Mouse (Mus musculus): ENCODE measurements around the gene Col6a2. TPM values are rescaled to one million over a fixed set of nuclear protein-coding genes. Genes with fewer than 3 reads are reported as not detected.
A peak's percentile ranks its signal among the peaks of the same experiment; 100 is the strongest.

Col6a2 gene
- 17.0 and 19.1 TPM in 2 replicates for polyA plus RNA-seq (2015; fragmentation: Nextera tagmentation; extraction: Ambion mirVana)

- Histone ChIP-seq H3K9me3 (no peaks in the 10 kb centered on the region), H3K4me3 (peak within 1 kb of the TSS; percentile 27), H3K4me2 (peak within 1 kb of the TSS; percentile 58), H3K9ac (peak within 1 kb of the TSS; percentile 20), H3K36me3 (replicated peaks) (no peaks in the 10 kb centered on the region), H3K4me1 (0 out of 2 replicates have a peak, but pooled peaks cover 4% of the 10 kb centered on the region), H3K27ac (no peak within 1 kb of the TSS), H3K27me3 (replicated peaks) (no peaks in the 10 kb centered on the region)
- 2% methylated on average over 30 of the region's 31 CpGs for WGBS
- ATAC-seq (replicated peaks) = peak; percentile 69
Measured at GRCm38 (mm10) chr10:76622928-76623680, at the start of gene Col6a2. TSS of gene Col6a2 (minus strand) at chr10:76623630.

- no peak overlapping the region for H3K9ac ChIP-seq
- H3K4me3 ChIP-seq = no peak overlapping the region
- no peak overlapping the region for H3K4me2 ChIP-seq
- no peaks in the 10 kb centered on the region for H3K36me3 ChIP-seq (replicated peaks)
- no peak overlapping the region for H3K27ac ChIP-seq
- H3K4me1 ChIP-seq = no peaks in the 10 kb centered on the region
- WGBS = 85% methylated on average over 9 of the region's 9 CpGs
- no peaks in the 10 kb centered on the region for H3K9me3 ChIP-seq
- no peak for ATAC-seq (replicated peaks)
- H3K27me3 ChIP-seq (replicated peaks) = no peaks in the 10 kb centered on the region
Measured at GRCm38 (mm10) chr10:76671939-76672338, 48.5 kb upstream of the Col6a2 start.

- Histone ChIP-seq H3K4me2 (no peak overlapping the region), H3K36me3 (replicated peaks) (no peaks in the 10 kb centered on the region), H3K9me3 (no peaks in the 10 kb centered on the region), H3K9ac (no peak overlapping the region), H3K4me3 (no peak overlapping the region), H3K4me1 (no peaks in the 10 kb centered on the region), H3K27me3 (replicated peaks) (no peaks in the 10 kb centered on the region), H3K27ac (no peak overlapping the region)
- WGBS = 78% methylated on average over 7 of the region's 7 CpGs
- ATAC-seq (replicated peaks) = no peak
Measured at GRCm38 (mm10) chr10:76668947-76669284, 45.5 kb upstream of the Col6a2 start.

GRCm38 (mm10) chr10:76668261-76668946 is 45.0 kb upstream of the Col6a2 start:
- ATAC-seq (replicated peaks) = no peak
- 92% methylated on average over 4 of the region's 4 CpGs for WGBS

GRCm38 (mm10) chr10:76667197-76667805 is 43.9 kb upstream of the Col6a2 start:
- H3K27me3 ChIP-seq (replicated peaks) = no peaks in the 10 kb centered on the region
- H3K4me3 ChIP-seq = no peak overlapping the region
- 90% methylated on average over 1 of the region's 1 CpGs for WGBS
- no peaks in the 10 kb centered on the region for H3K9me3 ChIP-seq
- no peak overlapping the region for H3K9ac ChIP-seq
- H3K4me1 ChIP-seq = no peaks in the 10 kb centered on the region
- H3K4me2 ChIP-seq = no peak overlapping the region
- H3K36me3 ChIP-seq (replicated peaks) = no peaks in the 10 kb centered on the region
- ATAC-seq (replicated peaks) = no peak
- no peak overlapping the region for H3K27ac ChIP-seq

More at GRCm38 (mm10) chr10:76668261-76668946, 45.0 kb upstream of the Col6a2 start:
- Histone ChIP-seq H3K36me3 (replicated peaks) (no peaks in the 10 kb centered on the region), H3K9me3 (no peaks in the 10 kb centered on the region), H3K4me1 (no peaks in the 10 kb centered on the region), H3K4me2 (no peak overlapping the region), H3K27me3 (replicated peaks) (no peaks in the 10 kb centered on the region), H3K4me3 (no peak overlapping the region), H3K27ac (no peak overlapping the region), H3K9ac (no peak overlapping the region)

GRCm38 (mm10) chr10:76665551-76665950 is 42.1 kb upstream of the Col6a2 start:
- no peak overlapping the region for H3K9ac ChIP-seq
- no peaks in the 10 kb centered on the region for H3K4me1 ChIP-seq
- no peaks in the 10 kb centered on the region for H3K27me3 ChIP-seq (replicated peaks)
- 90% methylated on average over 11 of the region's 11 CpGs for WGBS
- H3K4me2 ChIP-seq = no peak overlapping the region
- no peaks in the 10 kb centered on the region for H3K9me3 ChIP-seq
- no peak for ATAC-seq (replicated peaks)
- H3K4me3 ChIP-seq = no peak overlapping the region
- no peak overlapping the region for H3K27ac ChIP-seq
- no peaks in the 10 kb centered on the region for H3K36me3 ChIP-seq (replicated peaks)

- no peaks in the 10 kb centered on the region for H3K27me3 ChIP-seq (replicated peaks)
- H3K4me3 ChIP-seq = no peak overlapping the region
- no peaks in the 10 kb centered on the region for H3K4me1 ChIP-seq
- ATAC-seq (replicated peaks) = no peak
- H3K4me2 ChIP-seq = no peak overlapping the region
- 85% methylated on average over 20 of the region's 20 CpGs for WGBS
- H3K9me3 ChIP-seq = no peaks in the 10 kb centered on the region
- H3K9ac ChIP-seq = no peak overlapping the region
- no peaks in the 10 kb centered on the region for H3K36me3 ChIP-seq (replicated peaks)
- H3K27ac ChIP-seq = no peak overlapping the region
Measured at GRCm38 (mm10) chr10:76664156-76665115, 41.0 kb upstream of the Col6a2 start.

- Histone ChIP-seq H3K27me3 (replicated peaks) (no peaks in the 10 kb centered on the region), H3K4me3 (no peak overlapping the region), H3K9ac (no peak overlapping the region), H3K4me2 (no peak overlapping the region), H3K27ac (no peak overlapping the region), H3K36me3 (replicated peaks) (no peaks in the 10 kb centered on the region), H3K4me1 (no peaks in the 10 kb centered on the region), H3K9me3 (no peaks in the 10 kb centered on the region)
- 78% methylated on average over 11 of the region's 11 CpGs for WGBS
- no peak for ATAC-seq (replicated peaks)
Measured at GRCm38 (mm10) chr10:76653345-76654336, 30.2 kb upstream of the Col6a2 start.

GRCm38 (mm10) chr10:76650662-76651342 is 27.4 kb upstream of the Col6a2 start:
- H3K4me2 ChIP-seq = no peak overlapping the region
- H3K36me3 ChIP-seq (replicated peaks) = no peaks in the 10 kb centered on the region
- no peaks in the 10 kb centered on the region for H3K27me3 ChIP-seq (replicated peaks)
- no peak overlapping the region for H3K27ac ChIP-seq
- WGBS = 74% methylated on average over 12 of the region's 12 CpGs
- H3K9me3 ChIP-seq = no peaks in the 10 kb centered on the region
- ATAC-seq (replicated peaks) = no peak
- no peak overlapping the region for H3K9ac ChIP-seq
- H3K4me3 ChIP-seq = no peak overlapping the region
- H3K4me1 ChIP-seq = no peaks in the 10 kb centered on the region

GRCm38 (mm10) chr10:76648738-76649137 is 25.3 kb upstream of the Col6a2 start:
- Histone ChIP-seq H3K4me2 (no peak overlapping the region), H3K36me3 (replicated peaks) (no peaks in the 10 kb centered on the region), H3K9ac (no peak overlapping the region), H3K27me3 (replicated peaks) (no peaks in the 10 kb centered on the region), H3K4me1 (no peaks in the 10 kb centered on the region), H3K27ac (no peak overlapping the region), H3K4me3 (no peak overlapping the region), H3K9me3 (no peaks in the 10 kb centered on the region)
- 92% methylated on average over 10 of the region's 10 CpGs for WGBS
- ATAC-seq (replicated peaks) = no peak
